ENCODE assay signal across 25 mouse cellular contexts in genomic region chr11:71012743-71013142, GRCm38 (mm10). TPM values are rescaled to one million over a fixed set of nuclear protein-coding genes. Genes with fewer than 3 reads are reported as not detected.
DNase-seq lines count a peak whose midpoint lies in the region; ATAC-seq and TF ChIP-seq lines count a peak whose summit lies in the region.
"Had no signal": no experiment of that assay in that cellular context is flagged by ENCODE, and none has a peak within 500 bp of the region (broad histone marks: within the 10 kb centered on the region; RNA-seq: fewer than 3 reads in every experiment).

No protein-coding gene starts in this region.

- no peaks in the 10 kb centered on the region for H3K9me3 ChIP-seq in liver, embryonic 11.5 days (ENCODE audit: control insufficient read depth, low read length)
- H3K9me3 ChIP-seq in liver, postnatal 0 days (ENCODE audit: low read length): no peaks in the 10 kb centered on the region
- H3K9me3 ChIP-seq: embryonic facial prominence, embryonic 15.5 days; forebrain, embryonic 15.5 days; heart, embryonic 10.5 days; kidney, embryonic 15.5 days; neural tube, embryonic 13.5 days had no signal

- no peak overlapping the region for H3K9ac ChIP-seq in liver, embryonic 11.5 days (ENCODE audit: low read depth, low read length)
- no peak overlapping the region for H3K9ac ChIP-seq in liver, postnatal 0 days (replicated peaks)
- H3K9ac ChIP-seq: embryonic facial prominence, embryonic 15.5 days; forebrain, embryonic 15.5 days; kidney, embryonic 15.5 days; neural tube, embryonic 13.5 days had no signal

- no peaks in the 10 kb centered on the region for H3K27me3 ChIP-seq in liver, embryonic 11.5 days (replicated peaks; ENCODE audit: control insufficient read depth, insufficient read depth, low read length)
- no peaks in the 10 kb centered on the region for H3K27me3 ChIP-seq in liver, postnatal 0 days (ENCODE audit: insufficient read depth, low read length)
- H3K27me3 ChIP-seq: CH12.LX; embryonic facial prominence, embryonic 15.5 days; forebrain, embryonic 15.5 days; kidney, embryonic 15.5 days; neural tube, embryonic 13.5 days had no signal

- peak; percentile 58 for ATAC-seq in liver, embryonic 11.5 days (replicated peaks; ENCODE audit: low FRiP score)
- peak; percentile 99 for ATAC-seq in liver, postnatal 0 days
- ATAC-seq: activated CD4-positive, CD25-positive, alpha-beta regulatory T cell, adult 4 months; forebrain, embryonic 15.5 days; hindbrain, postnatal 0 days; intestine, postnatal 0 days; midbrain, embryonic 16.5 days had no signal

- WGBS in liver, embryonic 11.5 days: 85% methylated on average over 7 of the region's 7 CpGs
- 72% methylated on average over 7 of the region's 7 CpGs for WGBS in liver, postnatal 0 days (ENCODE audit: insufficient replicate concordance)

- H3K4me2 ChIP-seq in liver, embryonic 11.5 days: no peak overlapping the region
- no peak overlapping the region for H3K4me2 ChIP-seq in liver, postnatal 0 days (ENCODE audit: low read depth, low read length)
- H3K4me2 ChIP-seq: embryonic facial prominence, embryonic 15.5 days; forebrain, embryonic 15.5 days; kidney, embryonic 15.5 days; neural tube, embryonic 13.5 days had no signal

- TF ChIP-seq EP300 in liver, postnatal 0 days (IDR thresholded peaks at IDR 0.05; ENCODE audit: low read depth): no peak

- H3K27ac ChIP-seq in liver, embryonic 11.5 days (ENCODE audit: low read depth, low read length): no peak overlapping the region
- no peak overlapping the region for H3K27ac ChIP-seq in liver, postnatal 0 days (ENCODE audit: low read depth)
- H3K27ac ChIP-seq: embryonic facial prominence, embryonic 15.5 days; forebrain, embryonic 15.5 days; heart, embryonic 10.5 days; hindbrain, postnatal 0 days; kidney, embryonic 15.5 days; macrophage; neural tube, embryonic 13.5 days had no signal

- peaks cover 3% of the 10 kb centered on the region; the same call in 1 of the 2 replicates for H3K4me1 ChIP-seq in liver, embryonic 11.5 days (replicated peaks; ENCODE audit: control insufficient read depth, insufficient read depth, low read length)
- H3K4me1 ChIP-seq in liver, postnatal 0 days (ENCODE audit: insufficient read depth): peaks cover 14% of the 10 kb centered on the region

- peaks cover 13% of the 10 kb centered on the region; the same call in 1 of the 2 replicates for H3K36me3 ChIP-seq in liver, embryonic 11.5 days (ENCODE audit: control insufficient read depth, insufficient read depth, low read length)
- H3K36me3 ChIP-seq in liver, postnatal 0 days (replicated peaks; ENCODE audit: insufficient read depth, low read length): peaks cover 60% of the 10 kb centered on the region

- peak; percentile 33; the same call in 1 of the 2 replicates for TF ChIP-seq CTCF in liver, postnatal 0 days (IDR thresholded peaks at IDR 0.05; ENCODE audit: low read depth)

- DNase-seq in heart, adult 9 months (ENCODE audit: low spot score in 2 of 2): peak; percentile 29 to 48
- DNase-seq in heart, postnatal 25 days (ENCODE audit: low spot score): no peak
- no peak for DNase-seq in liver, embryonic 11.5 days (ENCODE audit: low spot score)
- peak; percentile 43 for DNase-seq in liver, postnatal 0 days
- DNase-seq in lung, postnatal 25 days (ENCODE audit: low spot score): peak; percentile 76
- no peak for DNase-seq in adrenal gland, postnatal 36 days
- DNase-seq in gastrocnemius, adult 8-10 months (ENCODE audit: low spot score in 2 of 2): no peak
- DNase-seq in left cerebral cortex, postnatal 4 days: no peak
- DNase-seq: adrenal gland, postnatal 25 days; B cell, adult 2 months; cerebellum, adult 9-10 months; gastrocnemius, postnatal 14 days; kidney, postnatal 4 days had no signal

- intact Hi-C loops in heart, postnatal 25 days (cut with DNase I): no loop called here
- intact Hi-C loops in left cerebral cortex, postnatal 4 days (cut with DNase I): no loop called here

- H3K4me3 ChIP-seq in liver, embryonic 11.5 days (ENCODE audit: low read depth, low read length): no peak overlapping the region
- H3K4me3 ChIP-seq in liver, postnatal 0 days (ENCODE audit: low read depth, low read length): no peak overlapping the region
- H3K4me3 ChIP-seq: embryonic facial prominence, embryonic 15.5 days; forebrain, embryonic 15.5 days; heart, embryonic 10.5 days; kidney, embryonic 15.5 days; myocyte; neural tube, embryonic 13.5 days had no signal

RNA-seq across cellular contexts. Expression of gene Mis12, which starts 6.7 kb away (rescaled TPM):
- 1 to 10 TPM; 6.2 to 7.1 TPM for total RNA-seq in heart, postnatal 25 days (2021)
- 31.3 and 31.9 TPM in 2 replicates for polyA plus RNA-seq in liver, embryonic 11.5 days (2014; fragmentation: Nextera tagmentation; extraction: Ambion mirVana)
- 10.8 and 10.9 TPM in 2 replicates for polyA plus RNA-seq in liver, postnatal 0 days (2015; fragmentation: Nextera tagmentation; extraction: Ambion mirVana)
- 10 to 100 TPM; 21.8 to 26.3 TPM for total RNA-seq in adrenal gland, postnatal 36 days (2021)
- total RNA-seq in gastrocnemius, adult 8-10 months (2022): 1 to 10 TPM; 3.6 to 6.5 (median 4.6) TPM
- total RNA-seq in left cerebral cortex, postnatal 4 days (2021): 10 to 100 TPM; 13.5 to 14.5 TPM

RNA-seq across cellular contexts. Expression of gene Derl2, which starts 6.9 kb away (rescaled TPM):
- 10 to 100 TPM; 34.8 to 35.6 TPM for total RNA-seq in heart, postnatal 25 days (2021)
- polyA plus RNA-seq in liver, embryonic 11.5 days (2014; fragmentation: Nextera tagmentation; extraction: Ambion mirVana): 49.5 and 51.6 TPM in 2 replicates
- polyA plus RNA-seq in liver, postnatal 0 days (2015; fragmentation: Nextera tagmentation; extraction: Ambion mirVana): 46.4 and 46.7 TPM in 2 replicates
- total RNA-seq in adrenal gland, postnatal 36 days (2021): 10 to 100 TPM; 71.1 to 92.2 TPM
- 10 to 100 TPM in 3 of 4 experiments, 1 to 10 TPM in 1; 9.8 to 15.4 (median 13.4) TPM for total RNA-seq in gastrocnemius, adult 8-10 months (2022)
- total RNA-seq in left cerebral cortex, postnatal 4 days (2021): 10 to 100 TPM; 23.1 to 28.8 TPM

RNA-seq across cellular contexts. Expression of gene Dhx33, which starts 8.5 kb away (rescaled TPM):
- 1 to 10 TPM; 8.1 to 9.3 TPM for total RNA-seq in heart, postnatal 25 days (2021)
- polyA plus RNA-seq in liver, embryonic 11.5 days (2014; fragmentation: Nextera tagmentation; extraction: Ambion mirVana): 24.2 and 26.6 TPM in 2 replicates
- polyA plus RNA-seq in liver, postnatal 0 days (2015; fragmentation: Nextera tagmentation; extraction: Ambion mirVana): 2.7 and 3.5 TPM in 2 replicates
- total RNA-seq in adrenal gland, postnatal 36 days (2021): 10 to 100 TPM; 28.4 to 31.4 TPM
- total RNA-seq in gastrocnemius, adult 8-10 months (2022): 10 to 100 TPM in 1 of 4 experiments, 1 to 10 TPM in 3; 6.5 to 10.2 (median 8.3) TPM
- 10 to 100 TPM; 26.4 TPM for total RNA-seq in left cerebral cortex, postnatal 4 days (2021)

RNA-seq across cellular contexts. Expression of gene 6330403K07Rik, which starts 20.6 kb away (rescaled TPM):
- under 1 TPM; 0.49 to 0.75 TPM for total RNA-seq in heart, postnatal 25 days (2021)
- 16.3 and 20.6 TPM in 2 replicates for polyA plus RNA-seq in liver, embryonic 11.5 days (2014; fragmentation: Nextera tagmentation; extraction: Ambion mirVana)
- 0.36 and 0.51 TPM in 2 replicates for polyA plus RNA-seq in liver, postnatal 0 days (2015; fragmentation: Nextera tagmentation; extraction: Ambion mirVana)
- total RNA-seq in adrenal gland, postnatal 36 days (2021): 1 to 10 TPM; 7.3 to 7.4 TPM
- under 1 TPM in 2 of 4 experiments, not detected in 2; 0.53 to 0.64 TPM for total RNA-seq in gastrocnemius, adult 8-10 months (2022)
- 100 to 1,000 TPM; 252 to 265 TPM for total RNA-seq in left cerebral cortex, postnatal 4 days (2021)
- total RNA-seq: CH12.LX had no signal
- polyA plus RNA-seq: macrophage had no signal

RNA-seq across cellular contexts. Expression of gene C1qbp, which starts 29.9 kb away (rescaled TPM):
- total RNA-seq in heart, postnatal 25 days (2021): 100 to 1,000 TPM; 218 to 234 TPM
- polyA plus RNA-seq in liver, embryonic 11.5 days (2014; fragmentation: Nextera tagmentation; extraction: Ambion mirVana): 568 and 569 TPM in 2 replicates
- polyA plus RNA-seq in liver, postnatal 0 days (2015; fragmentation: Nextera tagmentation; extraction: Ambion mirVana): 135 TPM in 2 replicates
- total RNA-seq in adrenal gland, postnatal 36 days (2021): 100 to 1,000 TPM; 231 to 240 TPM
- 100 to 1,000 TPM; 119 to 137 (median 127) TPM for total RNA-seq in gastrocnemius, adult 8-10 months (2022)
- total RNA-seq in left cerebral cortex, postnatal 4 days (2021): 100 to 1,000 TPM; 122 to 139 TPM

Comparison
In these comparisons a context has a peak if more than half of its experiments do, and no peak if none do; other contexts are left out.
1. DNase-seq: peak in heart, adult 9 months (2 of 2), liver, postnatal 0 days (single experiment) and lung, postnatal 25 days (single experiment); none in heart, postnatal 25 days (single experiment), liver, embryonic 11.5 days (single experiment), adrenal gland, postnatal 36 days (0 of 2), gastrocnemius, adult 8-10 months (0 of 2) and left cerebral cortex, postnatal 4 days (single experiment).